12 mouse cellular contexts compared by ENCODE assay signal in the genomic region with DNA sequence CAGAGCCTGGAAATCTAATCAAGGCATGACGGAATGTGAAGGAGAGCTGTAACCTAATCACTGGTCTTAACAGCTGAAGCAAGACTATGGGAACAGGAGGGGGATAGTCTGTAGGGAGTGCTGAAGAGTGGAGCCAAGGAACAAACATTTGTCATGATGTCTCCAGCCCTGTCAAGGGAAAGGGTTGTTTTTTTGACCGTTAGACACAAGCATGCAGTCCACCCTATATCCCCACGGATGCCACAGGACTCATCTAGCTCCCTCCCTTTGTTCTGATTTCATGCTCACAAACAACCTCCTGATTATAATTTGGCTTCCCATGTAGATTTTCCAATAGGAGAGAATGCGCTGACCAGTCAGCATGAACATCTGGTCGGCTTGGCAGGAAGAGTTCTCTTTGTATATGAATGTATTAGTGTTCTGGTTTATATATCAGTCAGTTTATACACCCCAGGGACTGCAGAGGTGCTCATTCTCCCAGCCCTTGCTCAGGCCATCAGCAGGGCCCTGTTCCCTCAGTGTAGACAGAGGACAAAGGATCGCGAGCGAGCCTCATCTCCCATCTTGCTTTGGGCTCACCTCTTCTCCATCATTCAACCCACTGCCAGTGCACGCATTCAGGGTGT. TPM values are rescaled to one million over a fixed set of nuclear protein-coding genes. Genes with fewer than 3 reads are reported as not detected.
DNase-seq lines count a peak whose midpoint lies in the region; ATAC-seq and TF ChIP-seq lines count a peak whose summit lies in the region.
"Had no signal": no experiment of that assay in that cellular context is flagged by ENCODE, and none has a peak within 500 bp of the region (broad histone marks: within the 10 kb centered on the region; RNA-seq: fewer than 3 reads in every experiment).

No protein-coding gene starts in this region.

- ATAC-seq in heart, embryonic 15.5 days (replicated peaks; ENCODE audit: insufficient number of reproducible peaks, insufficient read depth, low FRiP score, low read depth): peak; percentile 67
- ATAC-seq in lung, embryonic 15.5 days (ENCODE audit: borderline replicate concordance, extremely low read depth, low FRiP score, low TSS enrichment): peak; percentile 43; the same call in 1 of the 2 replicates
- ATAC-seq in embryonic facial prominence, embryonic 15.5 days (ENCODE audit: insufficient number of reproducible peaks, low FRiP score, low TSS enrichment, low read depth): peak; percentile 86
- ATAC-seq in frontal cortex, adult (ENCODE audit: low TSS enrichment): no peak
- ATAC-seq: forebrain, embryonic 14.5 days; hindbrain, embryonic 16.5 days had no signal

- peak overlapping the region; percentile 55 for H3K27ac ChIP-seq in heart, embryonic 15.5 days
- H3K27ac ChIP-seq in lung, embryonic 15.5 days: peak overlapping the region; percentile 27; the same call in 1 of the 2 replicates
- H3K27ac ChIP-seq in embryonic facial prominence, embryonic 15.5 days (replicated peaks): peak overlapping the region; percentile 71

- H3K27me3 ChIP-seq in heart, embryonic 15.5 days: no peaks in the 10 kb centered on the region
- H3K27me3 ChIP-seq in lung, embryonic 15.5 days: no peaks in the 10 kb centered on the region
- no peaks in the 10 kb centered on the region for H3K27me3 ChIP-seq in embryonic facial prominence, embryonic 15.5 days
- H3K27me3 ChIP-seq in myocyte (ENCODE audit: control insufficient read depth, insufficient read depth, insufficient read length): no peaks in the 10 kb centered on the region
- H3K27me3 ChIP-seq: embryonic facial prominence, embryonic 13.5 days had no signal

- no peaks in the 10 kb centered on the region for H3K79me2 ChIP-seq in myocyte (ENCODE audit: control insufficient read depth, insufficient read depth)

- H3ac ChIP-seq in myocyte (ENCODE audit: control insufficient read depth, insufficient read length): no peak overlapping the region

- H3K9ac ChIP-seq in heart, embryonic 15.5 days: no peak overlapping the region
- no peak overlapping the region for H3K9ac ChIP-seq in lung, embryonic 15.5 days
- H3K9ac ChIP-seq in embryonic facial prominence, embryonic 15.5 days: no peak overlapping the region
- H3K9ac ChIP-seq: embryonic facial prominence, embryonic 13.5 days had no signal

- intact Hi-C loops in heart, postnatal 36 days (cut with DNase I): no loop called here

- no peaks in the 10 kb centered on the region for H3K9me3 ChIP-seq in heart, embryonic 15.5 days (replicated peaks)
- H3K9me3 ChIP-seq in lung, embryonic 15.5 days: no peaks in the 10 kb centered on the region
- no peaks in the 10 kb centered on the region for H3K9me3 ChIP-seq in embryonic facial prominence, embryonic 15.5 days (replicated peaks)
- H3K9me3 ChIP-seq: embryonic facial prominence, embryonic 13.5 days had no signal

- no peak overlapping the region for H3K4me3 ChIP-seq in heart, embryonic 15.5 days
- H3K4me3 ChIP-seq in lung, embryonic 15.5 days: no peak overlapping the region
- no peak overlapping the region for H3K4me3 ChIP-seq in embryonic facial prominence, embryonic 15.5 days (replicated peaks)
- H3K4me3 ChIP-seq in myocyte: no peak overlapping the region
- H3K4me3 ChIP-seq: embryonic facial prominence, embryonic 13.5 days had no signal

- H3K36me3 ChIP-seq in heart, embryonic 15.5 days: no peaks in the 10 kb centered on the region
- H3K36me3 ChIP-seq in lung, embryonic 15.5 days: no peaks in the 10 kb centered on the region
- H3K36me3 ChIP-seq in embryonic facial prominence, embryonic 15.5 days: no peaks in the 10 kb centered on the region
- no peaks in the 10 kb centered on the region for H3K36me3 ChIP-seq in myocyte (ENCODE audit: control insufficient read depth, insufficient read depth)
- H3K36me3 ChIP-seq: embryonic facial prominence, embryonic 13.5 days had no signal

- H3K4me2 ChIP-seq in heart, embryonic 15.5 days: no peak overlapping the region
- H3K4me2 ChIP-seq in lung, embryonic 15.5 days: no peak overlapping the region
- no peak overlapping the region for H3K4me2 ChIP-seq in embryonic facial prominence, embryonic 15.5 days (replicated peaks)
- no peak overlapping the region for H3K4me2 ChIP-seq in myocyte (ENCODE audit: low read depth)
- H3K4me2 ChIP-seq: embryonic facial prominence, embryonic 13.5 days had no signal

- H3K4me1 ChIP-seq in heart, embryonic 15.5 days (replicated peaks): peaks cover 21% of the 10 kb centered on the region
- peaks cover 11% of the 10 kb centered on the region for H3K4me1 ChIP-seq in lung, embryonic 15.5 days
- 0 out of 2 replicates have a peak, but pooled peaks cover 5% of the 10 kb centered on the region for H3K4me1 ChIP-seq in embryonic facial prominence, embryonic 15.5 days

- no peak for DNase-seq in heart, postnatal 36 days
- no peak for DNase-seq in lung, postnatal 36 days
- no peak for DNase-seq in adrenal gland, postnatal 36 days
- DNase-seq: gastrocnemius, postnatal 25 days had no signal

- TF ChIP-seq POLR2A in myocyte (IDR thresholded peaks at IDR 0.05; ENCODE audit: insufficient read length, low read depth): no peak

- WGBS in heart, embryonic 15.5 days: 55% methylated on average over 9 of the region's 9 CpGs
- WGBS in lung, embryonic 15.5 days: 71% methylated on average over 9 of the region's 9 CpGs
- WGBS in embryonic facial prominence, embryonic 15.5 days: 72% methylated on average over 9 of the region's 9 CpGs

TF ChIP-seq in myocyte, 11 proteins besides CTCF, POLR2A, EP300 and RAD21:
- TF ChIP-seq REST (IDR thresholded peaks at IDR 0.05; ENCODE audit: insufficient read depth, insufficient read length): no peak
- TF ChIP-seq MYOD1 (IDR thresholded peaks at IDR 0.05; ENCODE audit: control insufficient read depth in 1 of 3, insufficient read length in 2 of 3, low read depth in 2 of 3): peak in 2 of 3 experiments; percentile 58 to 74

RNA-seq across cellular contexts. Expression of gene Cep41, which starts 10.5 kb away (rescaled TPM):
- 9.3 and 10.0 TPM in 2 replicates for polyA plus RNA-seq in heart, embryonic 15.5 days (2015; fragmentation: Nextera tagmentation; extraction: Ambion mirVana)
- 1 to 10 TPM; 2.5 to 2.7 TPM for total RNA-seq in heart, postnatal 36 days (2021)
- 12.1 and 13.0 TPM in 2 replicates for polyA plus RNA-seq in lung, embryonic 15.5 days (2015; fragmentation: Nextera tagmentation; extraction: Ambion mirVana)
- polyA plus RNA-seq in embryonic facial prominence, embryonic 15.5 days (2015; fragmentation: Nextera tagmentation; extraction: Ambion mirVana): 30.9 and 33.1 TPM in 2 replicates
- 5.5 TPM for polyA plus RNA-seq in myocyte (2012; fragmentation: generic; extraction: Trizol)
- 1 to 10 TPM; 6.1 to 9.6 TPM for total RNA-seq in adrenal gland, postnatal 36 days (2021)

RNA-seq across cellular contexts. Expression of gene Mest, which starts 19.3 kb away (rescaled TPM):
- polyA plus RNA-seq in heart, embryonic 15.5 days (2015; fragmentation: Nextera tagmentation; extraction: Ambion mirVana): 1,527 and 1,993 TPM in 2 replicates
- 10 to 100 TPM; 12.0 to 15.5 TPM for total RNA-seq in heart, postnatal 36 days (2021)
- 1,436 and 1,497 TPM in 2 replicates for polyA plus RNA-seq in lung, embryonic 15.5 days (2015; fragmentation: Nextera tagmentation; extraction: Ambion mirVana)
- polyA plus RNA-seq in embryonic facial prominence, embryonic 15.5 days (2015; fragmentation: Nextera tagmentation; extraction: Ambion mirVana): 1,312 and 1,376 TPM in 2 replicates
- 6.3 TPM for polyA plus RNA-seq in myocyte (2012; fragmentation: generic; extraction: Trizol)
- total RNA-seq in adrenal gland, postnatal 36 days (2021): 10 to 100 TPM; 54.1 to 68.9 TPM

Comparison
In these comparisons a context has a peak if more than half of its experiments do, and no peak if none do; other contexts are left out.
1. RNA of gene Mest, which starts 19.3 kb away (polyA plus RNA-seq): 1,527 to 1,993 TPM in heart, embryonic 15.5 days, 1,436 to 1,497 TPM in lung, embryonic 15.5 days and 1,312 to 1,376 TPM in embryonic facial prominence, embryonic 15.5 days; 6.3 TPM in myocyte (single experiment); every median in the first group is over 100 times any median in the second.
2. Peak in every context shown above with its lines, with median percentiles within 50 percentile points of each other: H3K27ac ChIP-seq.